Mouse (Mus musculus): ENCODE data around the gene Lrrc4. TPM values are rescaled to one million over a fixed set of nuclear protein-coding genes. Genes with fewer than 3 reads are reported as not detected.
A peak's percentile ranks its signal among the peaks of the same experiment; 100 is the strongest.

The Lrrc4 gene
- polyA plus RNA-seq, 1 experiment from 2014 or later, result 0.22 TPM

DNA sequence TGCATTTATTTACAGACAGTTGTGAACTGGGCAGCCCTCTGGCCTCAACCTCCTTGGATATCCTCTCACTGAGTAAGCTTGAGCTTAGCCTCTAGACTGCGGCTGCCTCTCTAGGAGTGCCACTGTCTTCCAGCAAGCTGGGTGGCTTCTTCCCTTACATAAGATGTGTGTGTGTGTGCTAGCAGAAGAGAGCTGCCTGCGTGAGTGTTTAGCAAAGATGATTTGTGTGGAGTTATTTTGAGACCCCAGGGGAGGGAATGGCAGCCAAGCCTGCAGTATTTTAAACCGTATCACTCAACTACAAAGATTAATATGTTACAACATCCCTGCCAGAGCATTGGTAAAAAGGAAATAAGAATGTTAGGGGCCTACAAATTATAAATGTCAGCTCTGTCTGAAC, 49.9 kb downstream of the Lrrc4 start:
- no peak overlapping the region for H3K4me3 ChIP-seq (ENCODE audit: low read length)
- ATAC-seq (replicated peaks; ENCODE audit: extremely low read depth, insufficient read depth, low FRiP score), result peak; percentile 37; the same call in 1 of the 2 replicates
- WGBS, result 30% methylated on average over 3 of the region's 3 CpGs
- H3K4me2 ChIP-seq (ENCODE audit: low read depth, low read length), result no peak overlapping the region
- no peaks in the 10 kb centered on the region for H3K27me3 ChIP-seq (ENCODE audit: control insufficient read depth, insufficient read depth, low read length)
- H3K27ac ChIP-seq (ENCODE audit: low read length), result peak overlapping the region; percentile 39
- no peaks in the 10 kb centered on the region for H3K9me3 ChIP-seq (replicated peaks; ENCODE audit: control insufficient read depth, low read length)
- no peaks in the 10 kb centered on the region for H3K36me3 ChIP-seq (ENCODE audit: control insufficient read depth, insufficient read depth)
- no peak overlapping the region for H3K9ac ChIP-seq (ENCODE audit: low read length)
- peaks cover 22% of the 10 kb centered on the region for H3K4me1 ChIP-seq (ENCODE audit: control insufficient read depth, insufficient read depth, low read length)

DNA sequence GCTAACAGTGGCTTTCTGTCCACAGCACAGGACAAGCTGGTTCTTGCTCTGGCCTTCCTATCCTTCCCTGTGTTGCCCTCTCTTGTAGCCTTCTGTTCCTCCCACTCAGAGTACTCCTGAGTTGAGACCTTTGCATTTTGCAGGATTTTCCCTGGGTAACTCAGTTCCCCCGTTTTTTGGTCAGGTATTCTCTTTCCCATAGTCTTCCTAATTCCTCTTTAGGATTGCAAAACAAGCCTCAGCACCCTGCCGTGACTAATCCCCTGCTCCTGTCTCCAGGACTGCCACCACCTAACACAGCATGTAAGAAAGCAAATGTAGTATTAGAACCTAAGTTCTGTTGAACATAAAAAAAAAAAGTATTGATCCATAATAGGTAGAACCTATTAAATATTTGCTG, 60.2 kb downstream of the Lrrc4 start:
- H3K27ac ChIP-seq (ENCODE audit: low read length), result no peak overlapping the region
- H3K4me2 ChIP-seq (ENCODE audit: low read depth, low read length), result no peak overlapping the region
- H3K27me3 ChIP-seq (ENCODE audit: control insufficient read depth, insufficient read depth, low read length), result no peaks in the 10 kb centered on the region
- peaks cover 2% of the 10 kb centered on the region; the same call in 1 of the 2 replicates for H3K4me1 ChIP-seq (ENCODE audit: control insufficient read depth, insufficient read depth, low read length)
- 54% methylated on average over 2 of the region's 2 CpGs for WGBS
- no peak for ATAC-seq (replicated peaks; ENCODE audit: extremely low read depth, insufficient read depth, low FRiP score)
- no peak overlapping the region for H3K4me3 ChIP-seq (ENCODE audit: low read length)
- no peak overlapping the region for H3K9ac ChIP-seq (ENCODE audit: low read length)
- H3K9me3 ChIP-seq (replicated peaks; ENCODE audit: control insufficient read depth, low read length), result no peaks in the 10 kb centered on the region
- H3K36me3 ChIP-seq (ENCODE audit: control insufficient read depth, insufficient read depth), result no peaks in the 10 kb centered on the region

DNA sequence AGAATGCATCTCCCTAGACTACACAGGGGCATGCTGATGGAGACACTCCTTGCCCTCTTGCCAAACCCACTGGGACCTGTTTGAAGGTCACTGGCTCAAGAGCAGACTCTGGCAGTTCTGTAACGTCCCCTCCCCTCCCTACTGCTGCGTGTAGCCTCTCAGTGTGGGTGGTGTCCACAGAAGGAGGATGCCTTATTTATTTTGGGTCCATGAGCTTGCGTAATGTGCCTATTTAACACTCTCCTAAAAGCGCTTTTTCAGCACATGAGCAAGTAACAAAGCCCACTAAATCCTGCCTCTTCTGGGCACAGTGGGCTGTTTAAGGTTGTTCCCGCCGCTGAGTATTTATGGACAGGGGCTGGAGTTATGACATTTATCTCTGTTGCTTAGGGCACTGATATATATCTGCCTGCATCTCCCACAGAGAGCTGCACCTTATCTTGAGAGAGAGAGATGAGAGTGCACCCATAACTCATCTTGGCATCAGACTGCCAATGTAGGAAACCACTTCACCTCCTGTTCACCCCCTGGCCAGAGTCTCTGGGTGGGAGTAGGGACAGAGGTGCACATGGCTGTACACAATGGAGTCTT, 63.6 kb downstream of the Lrrc4 start:
- no peak for ATAC-seq (replicated peaks; ENCODE audit: extremely low read depth, insufficient read depth, low FRiP score)
- no peak overlapping the region for H3K4me2 ChIP-seq (ENCODE audit: low read depth, low read length)
- H3K27me3 ChIP-seq (ENCODE audit: control insufficient read depth, insufficient read depth, low read length), result no peaks in the 10 kb centered on the region
- H3K9ac ChIP-seq (ENCODE audit: low read length), result no peak overlapping the region
- 76% methylated on average over 6 of the region's 6 CpGs for WGBS
- no peaks in the 10 kb centered on the region for H3K36me3 ChIP-seq (ENCODE audit: control insufficient read depth, insufficient read depth)
- no peak overlapping the region for H3K27ac ChIP-seq (ENCODE audit: low read length)
- H3K4me1 ChIP-seq (ENCODE audit: control insufficient read depth, insufficient read depth, low read length), result peaks cover 2% of the 10 kb centered on the region; the same call in 1 of the 2 replicates
- H3K9me3 ChIP-seq (replicated peaks; ENCODE audit: control insufficient read depth, low read length), result no peaks in the 10 kb centered on the region
- no peak overlapping the region for H3K4me3 ChIP-seq (ENCODE audit: low read length)

DNA sequence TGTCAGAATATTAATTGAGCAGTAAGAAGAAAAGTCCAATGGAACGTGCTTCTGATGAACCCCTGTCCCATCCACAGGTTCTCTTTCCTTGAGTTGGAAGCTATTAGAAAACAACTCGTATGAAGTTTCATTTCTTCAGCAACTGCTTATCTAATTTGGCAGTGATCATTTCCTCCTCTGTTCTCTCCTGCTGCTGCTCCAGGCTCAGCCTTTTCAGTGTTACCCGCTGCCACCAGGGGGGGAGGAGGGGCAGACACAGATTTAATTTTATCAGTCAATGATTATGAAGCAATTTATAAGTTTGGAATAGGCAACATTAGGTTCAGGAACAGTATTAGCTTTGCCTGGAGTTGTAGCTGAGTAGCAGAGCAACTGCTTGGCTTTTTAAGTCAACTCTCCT, 64.9 kb downstream of the Lrrc4 start:
- no peaks in the 10 kb centered on the region for H3K27me3 ChIP-seq (ENCODE audit: control insufficient read depth, insufficient read depth, low read length)
- no peaks in the 10 kb centered on the region for H3K36me3 ChIP-seq (ENCODE audit: control insufficient read depth, insufficient read depth)
- no peak overlapping the region for H3K4me3 ChIP-seq (ENCODE audit: low read length)
- H3K4me2 ChIP-seq (ENCODE audit: low read depth, low read length), result no peak overlapping the region
- no peak overlapping the region for H3K9ac ChIP-seq (ENCODE audit: low read length)
- H3K4me1 ChIP-seq (ENCODE audit: control insufficient read depth, insufficient read depth, low read length), result peaks cover 2% of the 10 kb centered on the region; the same call in 1 of the 2 replicates
- 54% methylated on average over 3 of the region's 3 CpGs for WGBS
- H3K9me3 ChIP-seq (replicated peaks; ENCODE audit: control insufficient read depth, low read length), result no peaks in the 10 kb centered on the region
- no peak for ATAC-seq (replicated peaks; ENCODE audit: extremely low read depth, insufficient read depth, low FRiP score)
- no peak overlapping the region for H3K27ac ChIP-seq (ENCODE audit: low read length)

DNA sequence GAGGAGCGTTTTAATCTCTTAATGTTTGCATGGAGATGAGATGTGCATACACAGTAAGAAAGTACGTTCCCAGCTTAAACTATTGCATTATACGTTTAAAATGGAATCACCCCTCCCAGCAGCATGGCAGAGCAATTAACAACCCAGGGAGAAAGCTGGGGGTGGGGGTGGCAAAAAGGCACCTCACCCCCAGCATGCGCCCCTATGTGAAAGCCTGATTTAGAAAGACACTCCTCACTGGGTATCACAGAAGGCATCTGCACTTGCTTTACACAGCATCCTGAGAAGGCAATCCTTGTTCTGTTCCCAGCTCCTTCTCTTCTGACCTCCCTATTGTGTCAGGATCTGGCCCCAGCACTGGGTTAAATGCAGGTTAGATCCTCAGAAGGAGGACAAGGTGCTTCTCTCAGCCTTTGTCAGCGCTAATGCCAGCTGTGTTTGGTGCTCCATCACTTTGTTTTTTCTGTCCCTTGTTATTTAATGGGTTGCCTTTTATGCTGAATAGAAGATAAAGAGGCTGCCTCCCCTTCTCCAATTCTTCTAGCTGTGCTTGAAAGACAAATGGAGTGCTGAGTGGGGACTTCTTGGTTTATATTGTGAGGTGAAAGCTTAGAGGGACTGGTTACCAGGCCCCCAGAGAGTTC, 69.3 kb downstream of the Lrrc4 start:
- WGBS, result 64% methylated on average over 5 of the region's 5 CpGs
- ATAC-seq (replicated peaks; ENCODE audit: extremely low read depth, insufficient read depth, low FRiP score), result no peak

DNA sequence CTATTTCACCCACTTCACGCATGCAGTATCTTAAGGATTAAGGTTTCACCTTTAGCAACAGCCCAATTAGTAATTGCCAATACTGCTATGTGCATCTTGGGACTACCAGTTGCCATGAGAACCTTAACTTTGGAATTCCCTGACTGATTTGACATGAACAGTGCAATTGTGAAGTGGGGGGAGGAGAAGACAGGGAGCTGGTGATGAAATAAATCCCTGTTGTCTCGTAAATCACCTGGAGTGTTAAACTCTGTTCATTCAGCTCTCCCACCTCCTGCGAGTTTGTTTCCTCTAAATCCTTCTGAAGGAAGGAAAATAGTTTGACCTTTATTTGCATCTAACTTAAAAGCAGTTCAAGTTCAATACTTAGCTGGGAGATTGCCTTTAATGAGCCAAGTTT, 69.8 kb downstream of the Lrrc4 start:
- H3K9ac ChIP-seq (ENCODE audit: low read length), result no peak overlapping the region
- H3K27me3 ChIP-seq (ENCODE audit: control insufficient read depth, insufficient read depth, low read length), result no peaks in the 10 kb centered on the region
- no peaks in the 10 kb centered on the region for H3K36me3 ChIP-seq (ENCODE audit: control insufficient read depth, insufficient read depth)
- H3K4me2 ChIP-seq (ENCODE audit: low read depth, low read length), result no peak overlapping the region
- H3K4me3 ChIP-seq (ENCODE audit: low read length), result no peak overlapping the region
- 69% methylated on average over 3 of the region's 3 CpGs for whole genome bisulfite sequencing
- H3K4me1 ChIP-seq (ENCODE audit: control insufficient read depth, insufficient read depth, low read length), result peaks cover 12% of the 10 kb centered on the region
- no peaks in the 10 kb centered on the region for H3K9me3 ChIP-seq (replicated peaks; ENCODE audit: control insufficient read depth, low read length)
- H3K27ac ChIP-seq (ENCODE audit: low read length), result no peak overlapping the region
- ATAC-seq (replicated peaks; ENCODE audit: extremely low read depth, insufficient read depth, low FRiP score), result no peak

More for the DNA sequence above, 69.3 kb downstream of the Lrrc4 start:
- no peaks in the 10 kb centered on the region for H3K36me3 ChIP-seq (ENCODE audit: control insufficient read depth, insufficient read depth)
- H3K4me1 ChIP-seq (ENCODE audit: control insufficient read depth, insufficient read depth, low read length), result peaks cover 11% of the 10 kb centered on the region; the same call in 1 of the 2 replicates
- H3K9ac ChIP-seq (ENCODE audit: low read length), result no peak overlapping the region
- H3K4me3 ChIP-seq (ENCODE audit: low read length), result no peak overlapping the region
- no peak overlapping the region for H3K4me2 ChIP-seq (ENCODE audit: low read depth, low read length)
- H3K27ac ChIP-seq (ENCODE audit: low read length), result no peak overlapping the region
- H3K27me3 ChIP-seq (ENCODE audit: control insufficient read depth, insufficient read depth, low read length), result no peaks in the 10 kb centered on the region
- H3K9me3 ChIP-seq (replicated peaks; ENCODE audit: control insufficient read depth, low read length), result no peaks in the 10 kb centered on the region

DNA sequence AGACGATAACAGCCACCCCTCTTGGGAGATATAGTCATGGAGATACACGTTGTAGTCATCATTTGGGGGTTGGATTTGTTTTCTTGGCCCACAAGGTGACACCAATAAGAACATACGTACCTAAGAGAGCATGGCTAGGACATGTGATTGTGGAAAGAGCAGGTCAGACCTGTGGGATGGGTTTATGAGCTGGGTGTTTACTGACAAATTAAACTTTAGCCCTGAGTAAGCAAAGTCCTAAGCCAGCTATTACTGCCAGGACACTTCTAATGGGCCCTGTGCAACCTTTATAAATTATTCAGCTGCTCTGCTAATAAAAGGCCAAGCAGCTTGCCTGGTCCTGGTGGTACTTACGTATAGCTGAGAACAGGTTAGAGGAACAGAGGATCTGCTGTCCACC, 73.3 kb downstream of the Lrrc4 start:
- ATAC-seq (replicated peaks; ENCODE audit: extremely low read depth, insufficient read depth, low FRiP score), result no peak
- Histone ChIP-seq H3K9me3 (replicated peaks; ENCODE audit: control insufficient read depth, low read length) (no peaks in the 10 kb centered on the region), H3K36me3 (ENCODE audit: control insufficient read depth, insufficient read depth) (0 out of 2 replicates have a peak, but pooled peaks cover 4% of the 10 kb centered on the region), H3K27ac (ENCODE audit: low read length) (no peak overlapping the region), H3K4me1 (ENCODE audit: control insufficient read depth, insufficient read depth, low read length) (peaks cover 20% of the 10 kb centered on the region), H3K27me3 (ENCODE audit: control insufficient read depth, insufficient read depth, low read length) (no peaks in the 10 kb centered on the region), H3K4me2 (ENCODE audit: low read depth, low read length) (no peak overlapping the region), H3K9ac (ENCODE audit: low read length) (no peak overlapping the region), H3K4me3 (ENCODE audit: low read length) (no peak overlapping the region)
- 86% methylated on average over 4 of the region's 4 CpGs for WGBS

DNA sequence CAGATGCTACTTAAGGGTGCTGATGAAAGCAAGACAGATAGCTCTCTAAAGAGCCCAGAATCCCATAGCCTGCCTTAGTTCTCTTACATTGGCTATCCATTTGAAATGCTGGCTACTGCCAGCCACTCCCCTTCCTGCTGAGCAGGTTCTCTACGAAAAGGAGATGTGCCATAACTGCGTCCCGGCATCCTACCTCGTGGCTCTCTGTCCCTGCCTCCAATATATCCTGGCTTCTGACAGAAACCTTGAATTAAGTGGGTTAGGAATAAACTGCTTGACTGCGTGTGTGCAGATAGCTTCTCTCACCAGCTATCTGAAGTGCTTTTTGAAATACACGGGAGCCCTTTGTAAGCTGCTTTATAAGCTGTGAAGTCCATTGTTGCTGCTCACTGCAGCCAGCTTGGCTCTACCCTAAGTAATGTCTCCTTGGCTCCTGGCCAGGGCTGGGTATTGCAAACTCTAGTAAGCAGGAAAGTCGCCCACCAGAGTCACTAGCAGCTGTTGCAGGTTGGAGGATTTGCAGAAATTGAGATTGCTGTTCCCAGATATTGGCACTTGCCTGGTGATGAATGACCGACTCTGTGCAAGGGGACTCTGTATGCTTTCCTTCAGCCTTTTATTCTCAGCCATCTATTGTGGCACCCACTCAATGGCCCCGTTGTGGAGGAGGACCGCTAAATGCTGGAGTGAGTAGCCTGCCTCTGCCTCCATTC, 75.1 kb downstream of the Lrrc4 start:
- ATAC-seq (replicated peaks; ENCODE audit: extremely low read depth, insufficient read depth, low FRiP score), result 0 out of 2 replicates have a peak, but pooled peaks have one; percentile 37
- H3K4me3 ChIP-seq (ENCODE audit: low read length), result no peak overlapping the region
- H3K27ac ChIP-seq (ENCODE audit: low read length), result no peak overlapping the region
- no peaks in the 10 kb centered on the region for H3K9me3 ChIP-seq (replicated peaks; ENCODE audit: control insufficient read depth, low read length)
- 0 out of 2 replicates have a peak, but pooled peaks cover 4% of the 10 kb centered on the region for H3K36me3 ChIP-seq (ENCODE audit: control insufficient read depth, insufficient read depth)
- H3K9ac ChIP-seq (ENCODE audit: low read length), result no peak overlapping the region
- peaks cover 20% of the 10 kb centered on the region for H3K4me1 ChIP-seq (ENCODE audit: control insufficient read depth, insufficient read depth, low read length)
- 45% methylated on average over 10 of the region's 10 CpGs for WGBS
- H3K27me3 ChIP-seq (ENCODE audit: control insufficient read depth, insufficient read depth, low read length), result no peaks in the 10 kb centered on the region
- H3K4me2 ChIP-seq (ENCODE audit: low read depth, low read length), result no peak overlapping the region
